Mouse (Mus musculus) stomach, postnatal 0 days (tissue): ENCODE data around the gene Armc10.
"Not testable (repeated sequence)": the region's sequence is repeated elsewhere in the genome, so short reads cannot be mapped to it uniquely, and the experiment has no call there.

Experiments
- CTCF ChIP-seq: IDR thresholded peaks from 2 replicates; pipeline ENCODE4 v1.5.1; 2016; ENCODE audit warnings: antibody characterized with exemption, low read depth, mild to moderate bottlenecking, moderate library complexity
- EP300 ChIP-seq: optimal IDR thresholded peaks from 2 replicates; pipeline ENCODE3; 2016; ENCODE audit warnings: antibody characterized with exemption

GRCm38 (mm10) chr5:21599536-21599935 lies 46.1 kb upstream of the Armc10 start:
- not testable (repeated sequence) for TF ChIP-seq CTCF, EP300
